Comparison of ENCODE assay signal across 22 mouse cellular contexts in the genomic region with DNA sequence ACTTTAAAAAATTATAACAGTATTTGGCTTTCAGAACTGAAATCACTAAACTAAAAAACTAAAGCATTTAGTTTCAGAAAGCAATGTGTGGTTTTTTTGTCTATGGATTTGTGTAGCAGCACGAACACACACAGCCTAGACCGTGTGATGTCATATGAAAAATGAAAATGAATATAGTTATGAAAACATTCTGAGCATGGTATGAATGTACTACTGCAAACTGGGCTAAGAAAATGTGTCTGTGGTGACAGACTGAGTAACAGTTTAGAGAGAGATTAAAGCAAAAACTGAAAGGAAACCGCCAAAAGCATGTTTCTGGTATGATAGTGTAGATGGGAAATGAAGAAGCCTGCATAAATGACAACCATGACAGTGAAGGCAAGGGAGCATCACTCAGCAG. TPM values are rescaled to one million over a fixed set of nuclear protein-coding genes. Genes with fewer than 3 reads are reported as not detected.
"Had no signal": no experiment of that assay in that cellular context is flagged by ENCODE, and none has a peak within 500 bp of the region (broad histone marks: within the 10 kb centered on the region; RNA-seq: fewer than 3 reads in every experiment).

No protein-coding gene starts in this region.

- H3K9me3 ChIP-seq: neural tube, embryonic 13.5 days; neural tube, embryonic 15.5 days; stomach, embryonic 15.5 days had no signal

- DNase-seq: retina, postnatal 1 day; right cerebral cortex, adult 18-20 months; right cerebral cortex, postnatal 14 days; right cerebral cortex, postnatal 25 days; right cerebral cortex, postnatal 4 days; spleen, adult 18-20 months; thymus, adult 18-20 months; thymus, adult 2 months; thymus, postnatal 14 days; thymus, postnatal 25 days; thymus, postnatal 36 days; thymus, postnatal 4 days had no signal

- H3K27ac ChIP-seq: neural tube, embryonic 13.5 days; neural tube, embryonic 15.5 days; stomach, embryonic 15.5 days; stomach, postnatal 0 days had no signal

- H3K9ac ChIP-seq: neural tube, embryonic 13.5 days; neural tube, embryonic 15.5 days; stomach, embryonic 15.5 days had no signal

- H3K4me3 ChIP-seq: neural tube, embryonic 13.5 days; neural tube, embryonic 15.5 days; stomach, embryonic 15.5 days had no signal

- H3K4me1 ChIP-seq: neural tube, embryonic 13.5 days; stomach, embryonic 15.5 days had no signal

- H3K36me3 ChIP-seq: neural tube, embryonic 13.5 days; neural tube, embryonic 15.5 days; stomach, embryonic 15.5 days had no signal

- H3K27me3 ChIP-seq: neural tube, embryonic 13.5 days; neural tube, embryonic 15.5 days; stomach, embryonic 15.5 days had no signal

- H3K4me2 ChIP-seq: neural tube, embryonic 13.5 days; neural tube, embryonic 15.5 days; stomach, embryonic 15.5 days had no signal

RNA-seq across cellular contexts. Expression of a gene that starts 57.8 kb away (rescaled TPM):
- polyA plus RNA-seq: small intestine, adult 2 months; spleen, adult 2 months; stomach, embryonic 14.5 days; stomach, embryonic 15.5 days; stomach, embryonic 16.5 days; thymus, postnatal 0 days; urinary bladder, adult 2 months had no signal
